In the genomic region with DNA sequence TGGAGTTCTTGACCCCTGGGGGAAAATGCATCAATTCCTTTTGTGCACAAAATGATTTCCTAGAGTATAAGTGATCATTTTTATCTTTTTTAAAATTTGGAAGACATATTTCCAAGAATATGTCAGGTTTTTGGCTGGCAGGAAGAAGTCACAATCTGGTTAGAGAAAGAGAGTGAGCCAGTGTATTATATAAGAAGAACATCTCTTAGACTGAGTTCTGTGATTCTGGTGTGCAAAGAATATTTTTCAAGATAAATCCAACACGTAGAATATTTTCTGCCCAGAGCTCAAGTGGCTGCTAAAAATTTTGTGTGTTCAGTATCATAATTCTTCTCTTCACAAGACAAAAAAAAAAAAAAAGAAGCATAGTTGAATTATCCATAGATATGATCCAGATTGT, we compare ENCODE assay signal across 19 mouse cellular contexts.
DNase-seq lines count a peak whose midpoint lies in the region; ATAC-seq and TF ChIP-seq lines count a peak whose summit lies in the region.
"Had no signal": no experiment of that assay in that cellular context is flagged by ENCODE, and none has a peak within 500 bp of the region (broad histone marks: within the 10 kb centered on the region; RNA-seq: fewer than 3 reads in every experiment).

No protein-coding gene starts in this region.

- WGBS in forebrain, embryonic 16.5 days, result 73% methylated on average over 1 of the region's 1 CpGs
- WGBS in forebrain, embryonic 13.5 days, result 95% methylated on average over 1 of the region's 1 CpGs

- 0 out of 2 replicates have a peak, but pooled peaks cover 2% of the 10 kb centered on the region for H3K9me3 ChIP-seq in forebrain, embryonic 16.5 days (ENCODE audit: control insufficient read depth, low read length)
- H3K9me3 ChIP-seq in forebrain, embryonic 13.5 days (replicated peaks), result no peaks in the 10 kb centered on the region
- H3K9me3 ChIP-seq: forebrain, embryonic 10.5 days; hindbrain, embryonic 12.5 days; hindbrain, embryonic 15.5 days had no signal

- DNase-seq in layer of hippocampus, adult 2 months (ENCODE audit: low spot score in 2 of 2), result no peak
- no peak for DNase-seq in layer of hippocampus, postnatal 25 days (ENCODE audit: extremely low spot score in 1 of 2, low spot score in 1 of 2)
- DNase-seq in brain, embryonic 18.5 days (ENCODE audit: low read depth, low spot score), result peak; percentile 26
- DNase-seq in telencephalon, adult 2 months (ENCODE audit: low read depth, low spot score), result peak; percentile 69
- DNase-seq in gastrocnemius, postnatal 36 days, result no peak
- DNase-seq: adrenal gland, adult 2 months; adrenal gland, postnatal 14 days; cerebellum, postnatal 10 days; gastrocnemius, postnatal 10 days; heart, adult 11 months; kidney, adult 2 months had no signal

- H3K4me2 ChIP-seq in forebrain, embryonic 16.5 days (ENCODE audit: low read length), result no peak overlapping the region
- H3K4me2 ChIP-seq in forebrain, embryonic 13.5 days, result no peak overlapping the region
- H3K4me2 ChIP-seq: heart, embryonic 11.5 days; hindbrain, embryonic 12.5 days; hindbrain, embryonic 15.5 days had no signal

- H3K36me3 ChIP-seq in forebrain, embryonic 16.5 days (ENCODE audit: control insufficient read depth, insufficient read depth), result no peaks in the 10 kb centered on the region
- H3K36me3 ChIP-seq in forebrain, embryonic 13.5 days (ENCODE audit: poor library complexity, severe bottlenecking), result no peaks in the 10 kb centered on the region
- H3K36me3 ChIP-seq: forebrain, embryonic 10.5 days; hindbrain, embryonic 12.5 days; hindbrain, embryonic 15.5 days had no signal

- H3K4me1 ChIP-seq in forebrain, embryonic 16.5 days (replicated peaks; ENCODE audit: control insufficient read depth, insufficient read depth, low read length), result no peaks in the 10 kb centered on the region
- no peaks in the 10 kb centered on the region for H3K4me1 ChIP-seq in forebrain, embryonic 13.5 days
- H3K4me1 ChIP-seq: forebrain, embryonic 10.5 days; hindbrain, embryonic 12.5 days; hindbrain, embryonic 15.5 days had no signal

- TF ChIP-seq CTCF in layer of hippocampus, adult 2 months (conservative IDR thresholded peaks at IDR 0.05), result no peak

- intact Hi-C loops in gastrocnemius, postnatal 36 days (cut with DNase I), result no loop called here

- H3K4me3 ChIP-seq in forebrain, embryonic 16.5 days (replicated peaks; ENCODE audit: low read length), result no peak overlapping the region
- no peak overlapping the region for H3K4me3 ChIP-seq in forebrain, embryonic 13.5 days
- no peak overlapping the region for H3K4me3 ChIP-seq in layer of hippocampus, adult 2 months
- H3K4me3 ChIP-seq: forebrain, embryonic 10.5 days; hindbrain, embryonic 12.5 days; hindbrain, embryonic 15.5 days had no signal

- H3K27me3 ChIP-seq in forebrain, embryonic 16.5 days (replicated peaks; ENCODE audit: control insufficient read depth, insufficient read depth, low read length), result no peaks in the 10 kb centered on the region
- no peaks in the 10 kb centered on the region for H3K27me3 ChIP-seq in forebrain, embryonic 13.5 days
- H3K27me3 ChIP-seq: hindbrain, embryonic 12.5 days; hindbrain, embryonic 15.5 days had no signal

- H3K9ac ChIP-seq in forebrain, embryonic 16.5 days (replicated peaks; ENCODE audit: low read depth, low read length), result no peak overlapping the region
- H3K9ac ChIP-seq in forebrain, embryonic 13.5 days, result no peak overlapping the region
- H3K9ac ChIP-seq: hindbrain, embryonic 12.5 days; hindbrain, embryonic 15.5 days had no signal

- ATAC-seq in forebrain, embryonic 16.5 days, result no peak
- no peak for ATAC-seq in forebrain, embryonic 13.5 days
- ATAC-seq: CD4-positive, CD25-positive, alpha-beta regulatory T cell, adult 4 months; intestine, postnatal 0 days had no signal

- H3K27ac ChIP-seq in forebrain, embryonic 16.5 days (ENCODE audit: low read length), result peak overlapping the region; percentile 68
- no peak overlapping the region for H3K27ac ChIP-seq in forebrain, embryonic 13.5 days
- peak overlapping the region; percentile 0; the same call in 1 of the 2 replicates for H3K27ac ChIP-seq in layer of hippocampus, adult 2 months
- H3K27ac ChIP-seq: forebrain, embryonic 10.5 days; hindbrain, embryonic 12.5 days; hindbrain, embryonic 15.5 days had no signal

Comparison
In these comparisons a context has a peak if more than half of its experiments do, and no peak if none do; other contexts are left out.
1. DNase-seq: peak in brain, embryonic 18.5 days (single experiment) and telencephalon, adult 2 months (single experiment); none in layer of hippocampus, adult 2 months (0 of 2), layer of hippocampus, postnatal 25 days (0 of 2) and gastrocnemius, postnatal 36 days (0 of 2).